Mouse (Mus musculus) A20 (cell line): ENCODE data around the gene Pdia3.
"Not testable (repeated sequence)": the region's sequence is repeated elsewhere in the genome, so short reads cannot be mapped to it uniquely, and the experiment has no call there.

Experiments used
- DNase-seq: peaks from one replicate; pipeline ENCODE4 v3.0.0-alpha.2; 2011; ENCODE audit warnings: low read depth, low spot score

The Pdia3 gene

GRCm38 (mm10) chr2:121442259-121443067, 28.9 kb downstream of the Pdia3 start:
- DNase-seq: peak; percentile 95

GRCm38 (mm10) chr2:121443068-121443349, 29.4 kb downstream of the Pdia3 start:
- DNase-seq: no peak

DNA sequence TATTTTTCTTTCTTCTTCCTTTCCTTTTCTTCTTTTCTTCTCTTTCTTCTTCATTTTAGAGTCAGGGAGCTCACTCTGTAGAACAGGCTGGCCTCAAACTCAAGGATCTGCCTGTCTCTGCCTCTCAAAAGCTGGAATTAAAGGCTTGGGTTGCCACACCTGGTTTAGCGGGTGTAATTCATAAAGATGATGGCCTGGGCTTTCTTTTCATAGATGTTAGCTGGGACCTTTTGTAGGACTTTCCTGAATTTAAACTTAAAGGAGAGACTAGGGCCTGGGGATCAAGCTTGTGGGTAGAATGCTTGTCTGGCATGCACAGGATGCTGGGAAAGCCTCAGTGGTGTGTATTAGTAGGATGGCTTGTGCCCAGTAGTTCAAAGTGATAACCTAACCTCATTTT, 30.6 kb downstream of the Pdia3 start, which contains the start of gene Ell3:
Gene Ell3 (minus strand): TSS at position 101 of the 400 bp plus-strand sequence.
- no peak for DNase-seq

DNA sequence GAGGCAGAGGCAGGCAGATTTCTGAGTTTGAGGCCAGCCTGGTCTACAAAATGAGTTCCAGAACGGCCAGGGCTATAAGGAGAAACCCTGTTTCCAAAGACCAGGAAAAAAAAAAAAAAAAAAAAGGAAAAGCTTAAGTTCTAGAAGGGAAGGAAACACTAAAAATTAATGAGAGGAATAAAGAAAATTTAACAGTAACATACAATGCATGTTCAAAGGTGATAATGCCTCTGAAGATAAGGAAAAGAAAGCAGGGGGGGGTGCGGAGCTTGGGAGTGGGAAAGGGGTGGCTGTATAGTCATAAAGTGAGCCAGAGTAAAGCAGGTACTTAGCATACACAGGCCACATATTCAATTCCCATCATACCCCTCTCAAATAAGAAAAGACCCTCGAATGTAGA, 31.5 kb downstream of the Pdia3 start:
- no peak for DNase-seq

DNA sequence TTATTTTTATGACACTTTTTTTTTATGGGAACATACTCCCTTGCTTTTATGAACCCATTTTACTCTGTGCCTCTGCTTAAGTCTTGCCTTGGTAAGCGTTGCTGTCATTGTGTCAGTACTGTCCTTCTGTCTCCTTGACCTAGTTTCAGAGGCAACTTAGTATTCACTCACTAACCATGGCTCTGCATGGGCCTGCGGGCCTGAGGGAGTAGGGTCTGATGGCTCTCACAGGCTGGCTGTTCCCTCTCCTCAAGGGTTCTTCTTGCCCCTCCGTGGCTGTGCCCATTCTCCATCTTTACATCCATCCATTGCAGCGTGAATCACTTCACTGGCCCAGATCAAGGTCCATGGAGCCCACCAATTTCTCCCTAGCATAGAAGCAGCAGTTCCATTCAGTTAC, 32.9 kb downstream of the Pdia3 start:
- no peak for DNase-seq

- DNase-seq: peak; percentile 50
These were observed 33.4 kb downstream of the Pdia3 start for GRCm38 (mm10) chr2:121447006-121447405.

GRCm38 (mm10) chr2:121448136-121448535, 34.6 kb downstream of the Pdia3 start:
- peak; percentile 83 for DNase-seq

GRCm38 (mm10) chr2:121448739-121449535, 35.4 kb downstream of the Pdia3 start, which contains the start of gene Serf2:
Gene Serf2, plus strand, starts transcription at chr2:121449195.
- DNase-seq: peak; percentile 99

DNA sequence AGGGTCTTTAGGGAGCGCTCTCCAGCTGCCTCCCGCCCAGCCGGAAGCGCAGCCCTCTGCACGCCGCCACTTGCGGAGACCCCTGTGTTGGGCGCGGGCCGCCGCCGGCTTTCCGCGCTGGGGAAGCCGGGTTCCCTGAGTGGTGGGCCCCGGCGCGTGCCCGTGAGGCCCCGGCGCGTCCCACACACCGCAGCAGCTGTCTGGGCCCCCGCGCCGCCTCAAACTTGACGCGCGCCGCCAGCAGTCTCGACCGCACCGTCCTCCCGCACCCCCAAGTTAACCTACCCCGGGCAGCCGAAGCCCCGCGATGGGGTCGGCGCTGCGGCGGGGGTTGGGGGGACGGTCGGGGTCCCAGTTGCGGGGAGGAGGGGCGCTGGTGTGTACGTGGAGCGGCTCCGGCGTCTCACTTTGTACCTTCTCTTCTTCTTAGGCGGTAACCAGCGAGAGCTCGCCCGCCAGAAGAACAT, 36.0 kb downstream of the Pdia3 start:
- no peak for DNase-seq

DNA sequence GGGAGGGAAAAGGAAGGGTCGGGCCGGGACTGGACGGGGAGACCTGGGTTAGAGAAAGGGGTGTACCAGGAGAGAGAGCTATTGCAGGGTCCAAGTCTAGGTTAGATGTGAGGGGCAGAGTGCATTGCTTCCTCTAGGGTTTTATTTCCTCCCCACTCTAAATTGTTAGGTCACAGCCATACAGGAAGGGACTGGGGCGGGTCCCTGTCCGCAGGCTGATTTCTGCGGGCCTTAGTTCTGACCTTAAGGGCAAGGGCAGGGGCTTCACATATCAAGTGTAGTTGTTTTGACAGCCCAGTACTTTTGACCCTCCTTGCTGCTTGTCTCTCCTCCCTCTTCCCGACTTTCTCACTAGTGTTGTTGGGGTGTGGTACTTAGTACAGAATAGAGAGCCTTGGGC, 36.5 kb downstream of the Pdia3 start:
- peak; percentile 48 for DNase-seq

- peak; percentile 1 for DNase-seq
These were observed 38.8 kb downstream of the Pdia3 start for GRCm38 (mm10) chr2:121452361-121452760.

DNA sequence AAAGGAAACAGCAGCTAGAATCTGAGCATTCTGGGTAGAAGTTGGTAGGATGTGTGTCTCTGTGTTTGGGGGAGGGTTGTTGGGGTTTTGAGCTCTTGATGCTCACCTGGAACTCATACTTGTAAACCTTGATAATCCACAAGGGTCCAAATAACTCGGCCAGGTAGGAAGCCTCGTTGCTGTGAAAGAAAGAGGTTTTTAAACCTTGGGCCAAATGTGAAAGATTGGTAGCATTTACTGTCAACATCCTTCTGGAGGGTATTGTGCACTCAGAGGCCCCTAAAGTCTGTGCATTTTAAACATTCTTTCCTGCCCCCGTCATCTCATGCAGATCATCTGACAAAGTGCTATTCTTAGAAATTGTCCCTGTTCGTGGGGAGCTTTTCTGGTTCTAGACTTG, 39.4 kb downstream of the Pdia3 start, which contains the start of gene Hypk:
Gene Hypk (plus strand): TSS at position 301 of the 400 bp plus-strand sequence.
- peak; percentile 4 for DNase-seq

GRCm38 (mm10) chr2:121453917-121454316, 40.3 kb downstream of the Pdia3 start:
- DNase-seq: peak; percentile 6

GRCm38 (mm10) chr2:121455534-121455933, 42.0 kb downstream of the Pdia3 start:
- DNase-seq: no peak

- peak; percentile 94 for DNase-seq
These were observed 43.4 kb downstream of the Pdia3 start, which contains the start of gene Serinc4 for GRCm38 (mm10) chr2:121456692-121457642. Gene Serinc4, minus strand, starts transcription at chr2:121456781.

GRCm38 (mm10) chr2:121460071-121460470, 46.5 kb downstream of the Pdia3 start:
- DNase-seq: peak; percentile 1

- DNase-seq: not testable (repeated sequence)
These were observed 55.4 kb downstream of the Pdia3 start for GRCm38 (mm10) chr2:121468982-121469381.

GRCm38 (mm10) chr2:121472783-121473182, 59.2 kb downstream of the Pdia3 start:
- DNase-seq: not testable (repeated sequence)

GRCm38 (mm10) chr2:121473301-121474179, 60.0 kb downstream of the Pdia3 start, which contains the start of gene Mfap1b:
Gene Mfap1b, minus strand, starts transcription at chr2:121474067.
- DNase-seq: not testable (repeated sequence)

GRCm38 (mm10) chr2:121474180-121474535, 60.6 kb downstream of the Pdia3 start:
- DNase-seq: no peak
